Mouse (Mus musculus): ENCODE data around the gene Ermap.

Gene Ermap

GRCm38 (mm10) chr4:119189864-119190263 lies at the start of gene Ermap:
TSS of gene Ermap (minus strand) at chr4:119190011.
- DNase-seq (ENCODE audit: low read depth, low spot score), result no peak

DNA sequence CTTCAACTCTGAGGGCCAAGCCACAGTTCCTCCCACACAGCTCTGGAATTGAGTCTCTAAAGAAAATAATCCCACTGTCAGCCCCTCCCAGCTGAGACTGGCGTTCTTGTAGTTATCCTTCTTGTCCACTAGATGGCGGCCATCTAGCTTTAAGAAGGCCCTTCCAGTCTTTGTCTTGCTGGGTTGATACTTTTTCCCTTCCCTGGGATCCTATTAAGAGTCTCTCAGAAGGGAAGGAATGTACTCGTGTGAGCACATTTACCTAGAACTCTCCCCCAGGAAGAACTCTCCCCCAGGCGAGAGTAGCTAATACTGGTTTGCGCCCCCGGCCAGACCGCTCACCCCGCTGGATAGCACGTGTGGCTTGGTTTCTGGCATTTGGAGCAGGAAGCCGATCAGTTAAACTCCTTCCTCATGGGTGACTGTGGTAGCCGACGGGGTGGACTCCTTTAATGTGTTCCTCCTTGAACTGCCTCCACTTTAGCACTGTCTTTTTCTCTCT lies 49.4 kb upstream of the Ermap start:
- peak; percentile 83 for DNase-seq (ENCODE audit: low read depth, low spot score)

GRCm38 (mm10) chr4:119238661-119239060 lies 48.9 kb upstream of the Ermap start:
- no peak for DNase-seq (ENCODE audit: low read depth, low spot score)

- no peak for DNase-seq (ENCODE audit: low read depth, low spot score)
These were observed 44.5 kb upstream of the Ermap start for GRCm38 (mm10) chr4:119234348-119234747.

DNA sequence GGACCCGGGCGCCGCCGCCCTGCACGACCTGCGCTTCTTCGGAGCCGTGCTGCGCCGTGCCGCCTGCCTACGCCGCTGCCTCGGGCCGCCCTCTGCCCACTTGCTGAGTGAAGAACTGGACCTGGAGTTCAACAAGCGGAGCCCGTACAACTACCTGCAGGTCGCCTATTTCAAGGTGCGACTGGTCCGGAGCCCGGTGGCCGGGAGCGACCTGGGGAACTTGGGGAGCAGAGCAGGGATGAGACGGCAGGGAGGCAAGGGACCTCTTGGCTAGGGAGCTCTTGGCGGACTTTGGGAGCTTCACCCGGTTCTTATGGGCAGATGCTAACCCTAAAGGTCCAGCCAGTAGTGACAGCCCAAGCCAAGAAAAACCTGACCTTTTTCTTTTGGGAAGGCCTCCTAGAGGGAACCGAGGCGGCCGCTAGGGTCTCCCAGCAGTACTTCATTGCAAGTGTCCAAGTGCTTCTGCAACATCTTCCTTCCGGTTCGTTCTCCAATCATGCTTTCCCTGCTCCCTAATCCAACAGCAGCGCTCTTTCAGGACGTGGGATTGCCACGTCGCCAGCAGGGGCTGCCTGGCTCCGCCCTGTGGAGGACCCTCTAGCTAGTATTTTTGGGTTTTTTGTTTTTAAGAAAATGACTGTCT lies 43.6 kb upstream of the Ermap start:
- no peak for DNase-seq (ENCODE audit: low read depth, low spot score)

- DNase-seq (ENCODE audit: low read depth, low spot score), result peak; percentile 99
These were observed 42.8 kb upstream of the Ermap start, which contains the start of the genes AU022252 and P3h1 for GRCm38 (mm10) chr4:119232410-119233255. TSS of gene AU022252 (minus strand) at chr4:119232712. TSS of gene P3h1 (plus strand) at chr4:119232915.

DNA sequence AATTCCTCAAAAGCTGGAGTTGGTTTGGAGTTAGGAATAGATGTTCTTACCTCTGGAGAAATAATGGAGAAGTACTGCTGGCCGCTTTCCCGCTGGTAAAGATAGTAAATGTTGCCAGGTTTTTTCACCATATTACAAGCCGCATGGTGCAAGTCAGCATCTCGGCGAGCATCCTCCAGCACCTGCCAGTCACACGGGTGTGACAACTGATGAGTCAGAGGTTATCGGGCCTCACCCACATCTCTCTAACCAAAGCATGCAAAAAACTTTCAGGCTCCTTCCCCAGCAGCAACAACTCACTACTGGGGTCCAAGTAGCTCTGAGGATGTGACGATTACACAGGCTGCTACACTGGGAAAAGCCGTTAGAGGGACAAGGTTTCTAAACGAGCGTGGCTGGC lies 36.9 kb upstream of the Ermap start:
- DNase-seq (ENCODE audit: low read depth, low spot score), result no peak

GRCm38 (mm10) chr4:119225719-119226118 lies 35.9 kb upstream of the Ermap start:
- DNase-seq (ENCODE audit: low read depth, low spot score), result no peak

GRCm38 (mm10) chr4:119224534-119224933 lies 34.7 kb upstream of the Ermap start:
- DNase-seq (ENCODE audit: low read depth, low spot score), result no peak

GRCm38 (mm10) chr4:119223696-119224095 lies 33.9 kb upstream of the Ermap start:
- peak; percentile 60 for DNase-seq (ENCODE audit: low read depth, low spot score)

GRCm38 (mm10) chr4:119218169-119218568 lies 28.4 kb upstream of the Ermap start, which contains the start of gene Tmem269:
TSS of gene Tmem269 (minus strand) at chr4:119218217.
- DNase-seq (ENCODE audit: low read depth, low spot score), result no peak

GRCm38 (mm10) chr4:119216667-119217066 lies 26.9 kb upstream of the Ermap start:
- DNase-seq (ENCODE audit: low read depth, low spot score), result no peak

DNA sequence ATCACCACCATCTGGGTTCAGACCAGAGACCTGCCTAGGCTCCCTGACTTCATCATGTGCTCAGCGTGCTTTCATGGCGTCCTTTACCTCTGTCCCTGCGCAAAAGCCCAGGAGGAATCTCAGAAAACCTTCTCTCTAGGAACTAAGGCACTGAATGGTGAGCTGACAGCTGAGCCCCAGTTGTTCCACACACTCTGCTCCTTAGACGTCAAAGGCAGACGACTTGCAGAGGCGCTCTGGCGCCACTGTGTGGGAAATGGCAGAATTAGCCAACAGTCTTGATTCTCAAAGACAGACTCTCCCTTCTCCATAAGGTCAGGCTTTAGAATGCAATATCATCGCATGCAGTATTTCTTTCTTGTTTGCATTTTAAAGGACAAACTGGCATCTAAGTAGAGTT lies 14.9 kb upstream of the Ermap start:
- DNase-seq (ENCODE audit: low read depth, low spot score), result peak; percentile 65

- no peak for DNase-seq (ENCODE audit: low read depth, low spot score)
These were observed 8.3 kb upstream of the Ermap start for GRCm38 (mm10) chr4:119198105-119198504.

DNA sequence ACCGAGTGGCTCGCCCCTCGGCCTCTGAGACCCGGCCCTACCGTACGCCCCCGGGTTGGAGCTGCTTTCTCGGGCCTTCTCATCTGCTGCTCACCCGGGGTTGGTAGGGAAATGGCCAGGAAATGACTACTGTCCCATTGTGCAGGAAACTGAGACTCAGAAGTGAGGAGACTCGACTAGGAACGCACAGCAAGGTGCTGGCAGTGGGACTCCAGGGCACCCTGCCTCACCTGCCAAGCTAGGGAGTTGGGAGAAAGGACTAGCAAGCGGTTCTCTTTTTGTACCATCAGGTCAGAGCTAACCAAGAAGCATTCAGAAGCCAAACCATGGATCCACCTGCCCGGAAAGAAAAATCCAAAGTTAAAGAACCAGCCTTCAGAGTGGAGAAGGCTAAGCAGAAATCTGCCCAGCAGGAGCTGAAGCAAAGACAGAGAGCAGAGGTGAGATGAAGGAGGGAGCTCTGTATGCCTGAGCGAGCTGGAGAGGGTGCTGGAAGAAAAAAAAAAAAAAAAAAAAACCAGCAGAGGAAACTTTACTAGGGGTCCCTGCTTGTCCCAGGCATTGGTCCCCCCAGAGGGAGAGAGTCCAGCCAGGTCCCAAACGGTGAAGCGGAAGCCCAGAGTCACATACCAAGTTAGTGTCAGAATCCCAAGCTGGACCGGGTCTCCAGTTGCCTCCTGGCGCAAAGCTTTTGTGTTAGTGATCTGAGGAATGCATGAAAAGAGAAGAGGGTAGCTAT lies 5.9 kb upstream of the Ermap start:
- no peak for DNase-seq (ENCODE audit: low read depth, low spot score)

- peak; percentile 94 for DNase-seq (ENCODE audit: low read depth, low spot score)
These were observed 5.2 kb upstream of the Ermap start, which contains the start of gene Svbp for GRCm38 (mm10) chr4:119194909-119195581. TSS of gene Svbp (plus strand) at chr4:119195306.

DNA sequence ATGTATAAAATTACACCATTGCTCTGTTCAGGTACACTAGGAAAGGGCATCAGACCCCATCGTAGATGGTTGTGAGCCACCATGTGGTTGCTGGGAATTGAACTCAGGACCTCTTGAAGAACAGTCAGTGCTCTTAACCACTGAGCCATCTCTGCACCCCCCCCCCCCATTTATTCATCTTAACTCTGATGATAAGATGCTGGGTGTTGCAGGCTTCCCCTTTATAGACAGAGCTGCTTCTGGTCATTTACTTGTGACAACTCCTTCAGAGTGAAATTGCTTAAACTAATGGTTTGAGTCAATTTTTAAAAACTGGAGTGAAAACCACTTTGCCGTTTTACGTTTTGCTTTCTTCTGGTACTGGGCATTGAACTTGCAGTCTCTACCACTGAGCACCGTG lies 2.9 kb upstream of the Ermap start:
- no peak for DNase-seq (ENCODE audit: low read depth, low spot score)

- no peak for DNase-seq (ENCODE audit: low read depth, low spot score)
These were observed 1.5 kb upstream of the Ermap start for GRCm38 (mm10) chr4:119191273-119191672.

GRCm38 (mm10) chr4:119190618-119191017 lies 807 bp upstream of the Ermap start:
- no peak for DNase-seq (ENCODE audit: low read depth, low spot score)

DNA sequence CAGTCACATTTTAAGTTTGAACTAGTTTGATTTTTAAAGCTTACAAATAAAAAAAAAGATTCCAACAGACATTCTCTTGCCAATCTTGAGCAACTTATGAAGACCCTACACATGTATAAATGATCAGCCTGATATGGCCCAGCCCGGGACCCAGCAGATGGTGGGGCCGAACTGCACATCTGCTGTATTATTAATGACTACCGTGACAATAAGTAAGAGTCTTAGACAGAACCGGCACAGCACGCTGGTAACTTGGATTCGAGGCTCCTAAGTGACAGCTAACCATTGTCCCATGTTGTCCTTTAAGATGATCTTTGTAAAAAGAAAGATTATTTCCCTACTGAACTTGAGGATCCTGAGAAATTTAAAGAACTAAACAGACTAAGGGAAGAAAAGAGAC lies 419 bp downstream of the Ermap start:
- no peak for DNase-seq (ENCODE audit: low read depth, low spot score)

DNA sequence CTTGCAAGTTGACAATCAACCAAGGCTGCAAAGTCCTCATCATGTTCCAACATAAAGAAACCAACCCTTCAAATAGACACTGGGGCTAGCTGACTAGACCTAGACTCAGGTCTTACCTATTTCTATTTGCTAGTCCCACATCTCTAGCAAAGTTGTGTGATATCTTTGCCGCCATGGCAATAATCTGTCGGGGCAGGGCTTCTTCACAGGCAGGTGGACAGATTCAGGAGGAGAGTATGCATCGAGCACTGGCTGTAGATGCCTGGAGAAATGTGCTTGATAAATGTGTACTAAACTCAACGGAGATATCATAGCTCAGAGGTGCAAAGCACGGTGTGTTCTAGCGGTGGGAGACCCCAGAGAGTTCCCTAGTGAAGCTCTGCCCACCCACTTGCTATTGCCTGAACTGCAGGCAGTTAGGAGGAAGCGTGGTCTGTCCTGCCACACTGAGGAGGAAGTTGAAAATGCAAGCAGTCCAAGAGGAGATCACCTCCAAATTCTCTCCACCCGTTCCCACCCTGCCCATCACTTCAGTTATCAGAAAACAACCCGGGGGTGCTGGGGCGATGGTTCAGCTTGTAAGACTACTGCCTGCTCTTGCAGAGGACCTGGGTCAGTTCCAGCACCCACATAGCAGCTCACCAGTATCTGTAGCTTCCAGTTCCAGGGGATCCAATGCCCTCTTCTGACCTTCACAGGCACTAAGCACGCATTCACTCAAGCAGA lies 1.6 kb downstream of the Ermap start:
- DNase-seq (ENCODE audit: low read depth, low spot score), result no peak
